Mouse (Mus musculus): ENCODE measurements at regions not wholly inside any gene's neighbourhood (a gene's known extent, or its start where the extent isn't known, plus 50 kb on each side); places are given as distances from the start of the nearest gene placed in this dataset.

DNA sequence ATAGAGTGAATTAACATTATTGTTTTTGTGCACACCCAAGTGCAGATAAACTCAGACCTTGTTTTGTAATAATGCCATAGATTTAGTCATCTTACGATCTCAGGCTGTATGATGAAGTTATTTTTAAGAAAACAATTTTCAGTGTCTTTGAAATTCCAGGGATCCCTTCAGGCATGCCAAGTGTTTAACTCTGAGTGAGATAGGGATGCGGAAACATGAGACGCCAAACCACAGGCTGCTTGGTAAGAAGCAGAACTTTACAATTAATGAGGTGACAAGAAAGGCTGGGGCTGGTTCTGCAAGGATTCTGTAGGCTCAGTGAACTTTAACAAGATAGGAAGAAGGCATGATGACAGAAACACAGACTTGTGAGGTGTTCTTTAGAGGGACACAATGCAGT is 292.3 kb upstream of the Alcam start:
- H3K4me3 ChIP-seq (ENCODE audit: low read depth, low read length): no peak overlapping the region
- no peak overlapping the region for H3K4me2 ChIP-seq
- no peaks in the 10 kb centered on the region for H3K27me3 ChIP-seq (ENCODE audit: insufficient read depth, low read length)
- no peaks in the 10 kb centered on the region for H3K4me1 ChIP-seq (ENCODE audit: insufficient read depth)
- peak; percentile 66; the same call in 1 of the 2 replicates for ATAC-seq (ENCODE audit: insufficient read depth)
- H3K9me3 ChIP-seq (ENCODE audit: low read depth, low read length): no peaks in the 10 kb centered on the region
- no peak for TF ChIP-seq CTCF (IDR thresholded peaks at IDR 0.05; ENCODE audit: low read depth)
- WGBS: 22% methylated on average over 3 of the region's 3 CpGs
- peak; percentile 60 for DNase-seq
- no peak overlapping the region for H3K27ac ChIP-seq (ENCODE audit: low read depth)
- H3K9ac ChIP-seq: no peak overlapping the region
- no peaks in the 10 kb centered on the region for H3K36me3 ChIP-seq (ENCODE audit: insufficient read depth)

DNA sequence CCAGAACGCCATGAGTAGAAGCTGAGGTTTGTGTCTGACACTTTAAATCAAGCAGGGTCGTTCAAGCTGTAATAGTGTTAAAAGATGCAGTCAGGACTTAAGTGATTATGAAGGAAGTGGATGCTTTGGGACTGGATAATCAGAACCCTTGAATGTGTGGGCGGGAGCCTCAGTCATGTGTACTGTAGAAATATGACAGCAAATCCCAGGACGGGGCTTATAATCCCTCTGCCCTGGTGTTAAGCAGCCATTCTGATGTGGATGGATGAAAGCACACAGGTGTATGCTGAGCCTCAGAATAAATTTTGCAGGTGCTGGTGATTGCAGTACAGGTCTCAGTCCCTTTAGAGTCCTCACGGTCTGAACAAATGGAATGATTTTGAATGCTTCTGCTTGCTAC is 290.8 kb upstream of the Alcam start:
- ATAC-seq (ENCODE audit: insufficient read depth): no peak

DNA sequence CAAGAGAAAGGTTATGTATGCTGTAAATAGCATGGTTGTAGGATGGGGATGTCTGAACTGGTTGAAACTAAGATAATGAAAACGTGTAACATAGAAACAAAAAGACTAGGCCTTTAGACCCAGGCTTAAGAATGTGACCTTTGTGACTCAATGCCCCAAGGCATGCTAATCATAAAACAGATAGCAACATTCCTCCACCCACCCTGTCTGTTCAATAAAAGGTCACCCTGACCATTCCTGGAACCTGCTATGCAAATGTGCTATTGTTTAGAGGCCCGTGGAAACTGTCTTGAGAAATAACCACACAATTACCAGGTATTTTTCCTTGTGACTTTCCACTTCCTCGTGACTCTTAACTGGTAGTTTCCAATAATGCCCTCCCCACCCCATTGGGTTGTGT is 288.3 kb upstream of the Alcam start:
- no peak overlapping the region for H3K4me2 ChIP-seq
- no peak overlapping the region for H3K9ac ChIP-seq
- 75% methylated on average over 3 of the region's 3 CpGs for WGBS
- no peak overlapping the region for H3K27ac ChIP-seq (ENCODE audit: low read depth)
- no peaks in the 10 kb centered on the region for H3K36me3 ChIP-seq (ENCODE audit: insufficient read depth)
- no peak for DNase-seq
- no peaks in the 10 kb centered on the region for H3K4me1 ChIP-seq (ENCODE audit: insufficient read depth)
- no peaks in the 10 kb centered on the region for H3K27me3 ChIP-seq (ENCODE audit: insufficient read depth, low read length)
- ATAC-seq (ENCODE audit: insufficient read depth): no peak
- no peaks in the 10 kb centered on the region for H3K9me3 ChIP-seq (ENCODE audit: low read depth, low read length)
- H3K4me3 ChIP-seq (ENCODE audit: low read depth, low read length): no peak overlapping the region
- TF ChIP-seq CTCF (IDR thresholded peaks at IDR 0.05; ENCODE audit: low read depth): no peak

More for the DNA sequence above, 290.8 kb upstream of the Alcam start:
- no peaks in the 10 kb centered on the region for H3K27me3 ChIP-seq (ENCODE audit: insufficient read depth, low read length)
- no peak for DNase-seq
- no peak overlapping the region for H3K4me3 ChIP-seq (ENCODE audit: low read depth, low read length)
- 63% methylated on average over 5 of the region's 5 CpGs for WGBS
- H3K36me3 ChIP-seq (ENCODE audit: insufficient read depth): no peaks in the 10 kb centered on the region
- H3K4me2 ChIP-seq: no peak overlapping the region
- no peak overlapping the region for H3K27ac ChIP-seq (ENCODE audit: low read depth)
- TF ChIP-seq CTCF (IDR thresholded peaks at IDR 0.05; ENCODE audit: low read depth): no peak
- H3K9ac ChIP-seq: no peak overlapping the region
- no peaks in the 10 kb centered on the region for H3K4me1 ChIP-seq (ENCODE audit: insufficient read depth)
- no peaks in the 10 kb centered on the region for H3K9me3 ChIP-seq (ENCODE audit: low read depth, low read length)

DNA sequence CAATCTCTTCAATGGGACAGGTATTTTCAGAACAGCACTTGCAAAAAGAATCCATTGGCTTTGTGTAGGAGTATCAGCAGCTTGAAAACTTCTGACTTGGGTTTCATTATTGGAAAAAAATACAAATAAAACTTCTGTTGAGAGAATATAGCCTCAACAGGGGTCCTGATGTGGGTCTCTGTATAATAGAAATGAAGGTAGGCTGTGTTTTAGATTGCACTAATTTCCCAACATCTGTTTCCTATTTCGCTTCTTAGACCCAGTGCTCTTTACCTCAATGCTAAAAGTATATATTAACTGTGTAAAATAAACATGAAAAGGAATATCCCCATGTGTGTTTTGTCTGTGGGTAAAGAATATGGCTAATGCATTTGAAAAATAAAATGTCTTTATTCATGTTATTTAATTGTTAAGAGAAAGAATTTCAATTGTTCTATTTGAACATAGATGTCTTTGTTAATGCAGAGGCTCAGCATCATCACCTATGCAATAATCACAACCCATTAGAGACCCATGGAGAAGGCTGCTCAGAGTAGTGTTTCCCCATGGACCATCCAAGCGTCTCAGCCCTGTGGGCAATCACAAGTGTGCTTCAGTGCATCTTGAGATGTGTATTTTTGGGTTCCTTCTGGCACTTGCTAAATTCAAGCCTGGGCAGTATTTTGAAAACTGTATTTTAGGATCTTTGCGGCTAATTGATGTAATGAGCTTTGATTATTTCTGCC is 272.4 kb upstream of the Alcam start:
- Histone ChIP-seq H3K36me3 (ENCODE audit: insufficient read depth) (no peaks in the 10 kb centered on the region), H3K27me3 (ENCODE audit: insufficient read depth, low read length) (no peaks in the 10 kb centered on the region), H3K4me3 (ENCODE audit: low read depth, low read length) (no peak overlapping the region), H3K9me3 (ENCODE audit: low read depth, low read length) (no peaks in the 10 kb centered on the region), H3K4me2 (no peak overlapping the region), H3K9ac (no peak overlapping the region), H3K27ac (ENCODE audit: low read depth) (no peak overlapping the region), H3K4me1 (ENCODE audit: insufficient read depth) (no peaks in the 10 kb centered on the region)
- ATAC-seq (ENCODE audit: insufficient read depth): no peak
- no peak for TF ChIP-seq CTCF (IDR thresholded peaks at IDR 0.05; ENCODE audit: low read depth)
- no peak for DNase-seq
- 82% methylated on average over 3 of the region's 3 CpGs for WGBS

DNA sequence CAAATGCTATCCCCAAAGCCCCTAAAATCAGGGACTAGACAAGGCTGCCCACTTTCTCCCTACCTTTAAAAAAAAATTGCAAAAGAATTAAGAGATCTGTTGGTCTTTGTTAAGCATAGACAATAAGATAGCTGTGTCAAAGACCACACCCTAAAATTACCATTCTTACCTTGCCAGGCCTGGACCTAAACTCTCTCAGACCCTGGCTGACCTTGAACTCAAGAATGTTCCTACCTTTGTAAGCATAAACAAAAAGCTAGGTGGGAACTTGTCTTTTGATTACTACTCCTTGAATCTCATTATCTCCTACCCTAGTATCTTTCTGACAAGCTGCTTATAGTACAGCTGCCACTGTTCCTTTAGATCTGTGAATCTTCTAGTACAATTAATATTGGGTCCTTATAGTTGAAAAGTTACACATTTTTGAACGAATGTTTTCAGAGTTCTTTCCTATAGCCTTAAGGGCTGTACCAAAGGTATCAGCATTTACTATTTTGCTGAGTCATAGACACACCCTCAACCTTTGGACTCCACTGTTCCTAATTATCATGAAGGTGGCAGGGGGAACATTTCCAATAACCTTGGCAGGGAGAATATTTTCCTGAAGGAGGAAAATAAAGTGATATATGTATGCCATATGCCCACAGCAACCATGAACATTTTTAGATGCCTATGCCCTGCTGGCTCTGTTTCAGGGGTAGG is 264.5 kb upstream of the Alcam start:
- no peak overlapping the region for H3K9ac ChIP-seq
- no peak overlapping the region for H3K4me3 ChIP-seq (ENCODE audit: low read depth, low read length)
- no peak for TF ChIP-seq CTCF (IDR thresholded peaks at IDR 0.05; ENCODE audit: low read depth)
- no peak overlapping the region for H3K27ac ChIP-seq (ENCODE audit: low read depth)
- DNase-seq (no peak), ATAC-seq (ENCODE audit: insufficient read depth) (no peak)
- no peaks in the 10 kb centered on the region for H3K27me3 ChIP-seq (ENCODE audit: insufficient read depth, low read length)
- WGBS: 81% methylated on average over 1 of the region's 1 CpGs
- H3K4me2 ChIP-seq: no peak overlapping the region
- H3K4me1 ChIP-seq (ENCODE audit: insufficient read depth): no peaks in the 10 kb centered on the region
- H3K36me3 ChIP-seq (ENCODE audit: insufficient read depth): no peaks in the 10 kb centered on the region
- H3K9me3 ChIP-seq (ENCODE audit: low read depth, low read length): no peaks in the 10 kb centered on the region

DNA sequence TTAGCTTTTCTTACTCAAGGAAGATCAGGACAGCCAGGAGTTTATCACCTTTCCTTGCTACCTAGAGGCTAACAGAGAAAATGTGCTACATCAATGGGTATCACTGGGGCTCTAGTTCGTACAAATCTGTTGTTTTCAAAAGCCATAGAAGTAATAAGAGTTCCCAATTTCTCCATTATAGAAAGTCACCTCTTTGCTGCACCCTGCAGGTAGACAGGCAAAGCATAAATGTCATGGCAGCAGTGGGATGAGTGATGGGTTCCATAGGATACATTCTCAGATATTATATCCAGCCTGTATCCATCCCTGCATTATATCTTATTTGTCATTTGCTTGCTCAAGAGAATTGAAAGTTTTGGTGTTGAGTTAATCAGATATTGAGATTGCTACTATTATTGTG is 236.4 kb upstream of the Alcam start:
- H3K4me3 ChIP-seq (ENCODE audit: low read depth, low read length): no peak overlapping the region
- no peaks in the 10 kb centered on the region for H3K36me3 ChIP-seq (ENCODE audit: insufficient read depth)
- H3K9ac ChIP-seq: no peak overlapping the region
- TF ChIP-seq CTCF (IDR thresholded peaks at IDR 0.05; ENCODE audit: low read depth): no peak
- no peaks in the 10 kb centered on the region for H3K4me1 ChIP-seq (ENCODE audit: insufficient read depth)
- H3K27me3 ChIP-seq (ENCODE audit: insufficient read depth, low read length): no peaks in the 10 kb centered on the region
- WGBS: 82% methylated on average over 1 of the region's 1 CpGs
- no peaks in the 10 kb centered on the region for H3K9me3 ChIP-seq (ENCODE audit: low read depth, low read length)
- DNase-seq: no peak
- H3K27ac ChIP-seq (ENCODE audit: low read depth): no peak overlapping the region
- H3K4me2 ChIP-seq: no peak overlapping the region
- no peak for ATAC-seq (ENCODE audit: insufficient read depth)

DNA sequence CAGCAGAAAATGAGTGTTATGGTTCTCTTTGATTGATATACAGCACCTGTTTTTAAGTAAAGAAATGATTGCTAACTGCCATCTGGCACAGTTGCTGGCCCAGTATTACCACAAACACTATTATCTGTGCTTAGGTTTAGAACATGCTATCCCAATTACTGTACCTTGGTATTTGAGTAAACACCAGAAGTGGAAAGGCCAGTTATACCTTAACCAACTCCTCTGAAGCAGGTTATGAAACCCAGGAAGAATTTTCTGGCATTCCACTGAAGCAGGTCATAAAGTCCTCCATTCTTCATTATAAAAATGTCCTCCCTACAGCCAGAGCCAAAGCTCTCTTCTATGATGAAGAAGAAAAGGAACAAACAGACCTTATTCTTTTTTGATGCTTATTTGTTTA is 201.0 kb upstream of the Alcam start:
- no peak for ATAC-seq (ENCODE audit: insufficient read depth)
- no peak for TF ChIP-seq CTCF (IDR thresholded peaks at IDR 0.05; ENCODE audit: low read depth)
- no peak for DNase-seq

More for the DNA sequence above, 201.0 kb upstream of the Alcam start:
- Histone ChIP-seq H3K4me1 (ENCODE audit: insufficient read depth) (no peaks in the 10 kb centered on the region), H3K27ac (ENCODE audit: low read depth) (no peak overlapping the region), H3K4me2 (no peak overlapping the region), H3K36me3 (ENCODE audit: insufficient read depth) (no peaks in the 10 kb centered on the region), H3K4me3 (ENCODE audit: low read depth, low read length) (no peak overlapping the region), H3K9me3 (ENCODE audit: low read depth, low read length) (no peaks in the 10 kb centered on the region), H3K27me3 (ENCODE audit: insufficient read depth, low read length) (no peaks in the 10 kb centered on the region), H3K9ac (no peak overlapping the region)
